Mouse (Mus musculus) ovary, postnatal 10 days (tissue): ENCODE results near the gene Baiap2l2.

Experiments
- DNase-seq: peaks from one replicate; pipeline ENCODE4 v3.0.0; 2022; ENCODE audit warnings: low spot score

Baiap2l2 gene

DNA sequence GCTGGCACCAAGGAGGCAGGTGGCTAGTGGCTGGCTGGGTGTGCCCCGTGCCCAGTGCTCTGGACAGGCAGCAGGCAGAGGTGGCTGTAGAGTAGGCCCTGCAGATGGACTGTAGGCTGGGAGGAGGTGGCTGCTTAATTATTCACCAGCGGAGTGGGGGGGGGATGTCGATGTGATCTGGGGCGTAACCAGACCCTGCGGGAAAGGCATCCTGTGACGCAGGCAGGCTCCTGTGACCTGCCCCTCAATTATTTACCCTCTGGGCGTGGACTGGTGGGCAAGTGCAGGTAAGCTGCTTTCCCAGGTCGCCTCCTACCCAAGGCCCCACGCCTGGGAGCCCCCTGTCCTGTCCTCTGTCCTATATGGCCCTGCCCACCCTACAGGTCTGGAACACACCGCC, at the start of gene Baiap2l2:
TSS of gene Baiap2l2 (minus strand) at position 139 of the 400 bp plus-strand sequence.
- DNase-seq = no peak

DNA sequence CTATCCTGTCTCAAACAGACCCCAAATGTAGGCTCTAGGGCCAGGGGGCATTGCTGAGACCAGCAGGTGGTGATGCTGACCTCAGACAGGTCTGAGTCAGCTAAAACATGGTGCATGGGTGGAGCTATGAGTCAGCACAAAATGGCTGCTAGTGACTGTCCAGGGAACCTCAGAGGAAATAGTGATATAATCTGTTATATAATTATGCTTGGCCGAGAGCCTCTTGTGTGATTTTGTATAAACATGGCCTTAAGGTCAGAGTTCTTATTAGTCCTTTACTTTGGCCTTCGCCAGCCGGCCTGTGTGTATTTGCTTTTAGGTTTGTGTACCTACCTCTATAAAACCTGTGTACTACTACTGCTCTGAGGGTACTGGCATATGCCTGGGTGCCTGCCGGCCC, 48.1 kb upstream of the Baiap2l2 start:
- no peak for DNase-seq

DNA sequence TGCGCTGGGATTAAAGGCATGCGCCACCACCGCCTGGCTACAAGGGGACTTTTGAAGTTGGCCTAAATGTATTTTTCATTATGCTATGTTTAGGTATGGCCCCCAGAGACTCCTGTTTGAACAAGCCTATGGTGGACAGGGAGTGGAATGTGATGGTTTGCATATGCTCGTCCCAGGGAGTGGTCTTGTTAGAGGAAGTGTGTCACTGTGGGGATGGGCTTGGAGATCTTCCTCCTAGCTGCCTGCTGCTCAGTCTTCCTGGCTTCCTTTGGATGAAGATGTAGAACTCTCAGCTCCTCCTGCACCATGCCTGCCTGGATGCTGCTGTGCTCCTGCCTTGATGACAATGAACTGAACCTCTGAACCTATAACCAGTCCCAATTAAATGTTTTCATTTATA, 45.2 kb upstream of the Baiap2l2 start:
- DNase-seq = no peak

DNA sequence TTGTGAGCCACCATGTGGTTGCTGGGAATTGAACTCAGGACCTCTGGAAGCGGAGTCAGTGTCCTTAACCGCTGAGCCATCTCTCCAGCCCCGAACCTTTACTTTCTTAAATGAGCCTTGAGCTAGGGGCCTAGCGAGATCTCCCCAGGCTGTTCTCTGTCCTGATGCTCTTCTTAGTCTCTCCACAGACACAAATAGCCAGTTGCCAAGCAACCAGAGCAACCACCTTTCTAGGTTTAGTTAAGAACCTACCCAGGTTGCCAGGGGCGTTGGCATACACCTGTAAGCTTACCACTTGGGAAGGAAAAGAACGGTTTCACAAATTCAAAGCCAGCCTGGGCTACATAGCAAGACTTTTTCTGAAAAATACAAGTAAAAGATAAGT, 44.6 kb upstream of the Baiap2l2 start:
- no peak for DNase-seq

DNA sequence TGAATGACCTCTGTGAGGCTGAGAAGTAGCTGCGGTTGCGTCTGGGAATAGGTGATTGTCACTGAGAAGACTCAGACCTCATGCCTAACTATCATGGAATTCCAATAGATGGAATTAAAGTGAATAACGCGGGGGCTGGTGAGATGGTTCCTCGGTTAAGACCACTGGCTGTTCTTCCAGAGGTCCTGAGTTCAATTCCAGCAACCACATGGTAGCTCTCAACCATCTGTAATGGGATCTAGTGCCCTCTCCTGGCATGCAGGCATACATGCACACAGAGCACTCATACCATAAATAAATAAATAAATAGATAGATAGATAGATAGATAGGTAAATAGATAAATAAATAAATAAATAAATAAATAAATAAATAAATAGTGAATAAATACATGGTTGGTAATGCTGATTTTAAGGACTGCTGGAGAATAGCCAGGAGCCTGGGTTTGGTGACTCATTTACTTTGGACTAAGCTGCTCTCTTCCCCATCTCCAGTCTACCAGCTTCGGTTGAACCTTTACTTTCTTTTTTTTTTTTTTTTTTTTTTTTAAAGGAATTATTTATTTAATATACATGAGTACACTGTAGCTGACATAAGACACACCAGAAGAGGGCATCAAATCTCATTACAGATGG, 44.1 kb upstream of the Baiap2l2 start:
- DNase-seq = no peak

DNA sequence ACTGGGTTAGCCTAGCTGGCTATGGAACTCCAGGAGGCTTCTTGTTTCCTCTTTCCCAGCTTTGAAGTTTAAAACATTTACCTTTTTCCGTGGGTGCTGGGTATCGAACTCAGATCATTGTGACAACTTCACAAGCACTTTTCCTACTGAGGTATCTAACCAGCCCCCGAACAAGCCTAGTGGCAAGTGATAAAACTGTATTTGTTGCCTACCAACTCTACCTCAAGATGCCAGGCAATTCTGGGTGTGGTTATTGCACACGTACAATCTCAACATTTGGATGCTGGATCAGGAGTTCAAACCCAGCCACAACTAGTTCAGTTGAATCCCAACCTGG, 43.6 kb upstream of the Baiap2l2 start:
- DNase-seq = no peak

DNA sequence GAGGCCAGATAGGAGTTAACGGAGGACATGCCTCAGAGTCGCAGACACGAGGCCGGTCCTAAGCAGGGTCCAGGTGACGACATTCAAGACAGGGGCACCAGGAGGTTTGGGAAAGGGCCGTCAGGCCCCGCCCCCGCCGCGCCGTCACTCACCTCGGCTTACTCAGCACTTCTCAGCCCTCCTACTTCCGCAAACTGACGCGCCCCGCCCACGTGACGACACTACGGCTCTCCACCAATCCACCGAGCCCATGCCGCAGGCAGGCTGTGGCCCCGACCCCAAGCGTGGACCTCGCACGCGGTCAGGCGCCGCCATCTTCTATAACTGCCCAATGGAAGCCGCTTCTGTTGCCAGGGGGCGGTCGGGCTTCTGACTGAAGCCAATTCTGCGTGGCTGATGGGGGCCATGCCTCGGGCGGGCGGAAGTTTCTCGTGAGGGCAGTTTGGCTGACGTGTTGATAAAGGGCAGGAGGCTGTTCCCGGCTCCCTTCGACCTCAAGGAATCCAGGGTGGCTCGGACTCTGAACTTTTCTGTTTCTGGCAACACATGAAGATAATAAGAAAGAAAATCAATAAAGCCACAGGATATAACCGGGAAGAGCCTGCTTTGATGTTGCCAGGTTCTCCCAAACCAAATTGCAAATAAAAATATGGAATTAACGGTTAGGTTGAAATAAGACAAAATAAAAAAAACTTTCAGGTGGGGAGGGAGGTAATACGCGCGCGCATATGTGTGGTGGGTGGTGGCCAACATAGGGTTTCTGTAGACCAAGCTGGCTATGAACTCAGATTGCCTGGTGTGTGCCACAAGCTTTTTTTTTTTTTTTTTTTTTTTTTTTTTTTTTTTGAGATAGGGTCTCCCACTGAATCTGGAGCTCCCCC, 43.0 kb upstream of the Baiap2l2 start, which contains the start of gene Pla2g6:
TSS of gene Pla2g6 (minus strand) at position 333 of the 881 bp plus-strand sequence.
- DNase-seq = peak; percentile 93

DNA sequence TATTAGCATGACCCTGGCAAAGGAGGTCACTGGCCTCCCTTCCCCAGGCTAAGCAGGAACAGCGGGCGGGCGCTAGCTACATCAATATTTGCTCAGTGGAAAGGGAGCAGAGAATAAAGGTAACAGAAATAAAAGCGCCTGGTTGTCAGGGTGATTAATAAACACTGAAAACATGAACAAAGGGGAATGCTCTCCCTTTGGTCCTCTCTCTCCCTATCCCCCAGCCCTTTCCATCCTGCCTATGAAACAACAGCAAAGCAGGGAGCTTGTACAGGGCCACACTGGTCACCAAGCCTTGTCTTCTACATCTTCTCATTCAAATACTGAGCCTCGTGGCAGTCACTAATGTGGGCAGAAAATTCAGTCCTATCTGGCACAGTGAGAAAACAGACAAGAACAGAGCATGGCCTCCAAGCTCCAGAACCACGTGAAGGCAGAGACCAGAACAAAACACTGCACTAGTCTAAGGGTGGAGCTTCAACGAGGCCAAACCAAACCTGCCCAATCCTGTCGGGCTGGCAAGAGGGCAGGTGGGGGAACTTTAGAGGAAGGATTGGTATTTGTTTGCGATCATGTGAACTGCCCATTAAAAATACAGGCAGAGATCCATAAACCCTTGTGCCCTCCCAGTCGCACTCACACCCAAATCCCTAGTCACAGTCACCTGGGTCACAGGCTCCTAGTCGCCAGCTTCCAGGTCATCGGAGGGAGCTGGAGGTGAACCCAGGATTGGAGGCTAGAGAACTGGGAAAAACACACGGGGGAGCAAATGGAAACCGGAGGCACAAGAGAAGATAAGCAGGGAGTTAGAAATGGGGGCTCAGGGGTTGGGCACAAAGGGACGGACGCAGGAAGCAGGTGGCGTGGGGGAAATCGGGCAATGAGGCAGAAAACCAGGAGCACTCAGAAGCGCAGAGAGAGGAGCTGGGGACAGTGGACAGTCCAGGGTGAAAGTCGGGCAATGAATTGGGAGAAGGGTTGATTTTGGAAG, 41.9 kb upstream of the Baiap2l2 start:
- DNase-seq = no peak

DNA sequence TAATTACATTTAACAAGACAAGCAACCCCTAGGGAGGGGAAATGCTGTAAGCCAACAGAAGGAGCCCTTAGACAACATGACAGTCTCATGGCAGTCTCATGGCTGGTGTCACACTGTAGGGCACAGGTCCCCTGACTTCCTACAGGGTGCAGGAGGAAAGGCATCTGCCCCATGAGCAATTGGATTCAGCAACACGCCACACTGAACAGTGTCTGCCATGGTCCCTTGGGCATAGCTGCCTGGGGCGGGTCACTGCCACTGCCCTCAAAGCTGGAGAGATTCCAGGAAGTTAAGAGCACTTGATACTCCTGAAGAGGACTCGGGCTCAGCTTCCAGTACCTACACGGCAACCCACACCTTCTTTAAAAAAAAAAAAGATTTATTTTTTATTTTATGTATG, 40.9 kb upstream of the Baiap2l2 start:
- DNase-seq = no peak

DNA sequence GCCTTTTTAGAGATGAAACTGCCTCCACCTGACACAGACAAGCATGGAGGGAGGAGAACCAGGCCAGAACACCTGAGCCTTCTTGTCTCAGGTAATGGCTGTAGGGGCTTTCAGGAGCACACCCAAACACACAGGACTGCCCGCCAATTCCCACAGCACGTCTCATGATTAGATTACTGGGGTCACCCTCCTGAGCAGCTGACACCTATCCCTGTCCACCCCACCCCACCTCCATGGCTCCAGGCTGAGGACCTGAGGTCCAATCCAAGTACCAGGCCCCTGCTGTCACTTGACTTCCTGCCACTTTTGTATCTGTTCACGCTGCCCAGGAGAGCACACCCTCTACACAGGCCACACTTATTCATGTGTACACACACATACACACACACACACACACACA, 40.4 kb upstream of the Baiap2l2 start:
- no peak for DNase-seq

DNA sequence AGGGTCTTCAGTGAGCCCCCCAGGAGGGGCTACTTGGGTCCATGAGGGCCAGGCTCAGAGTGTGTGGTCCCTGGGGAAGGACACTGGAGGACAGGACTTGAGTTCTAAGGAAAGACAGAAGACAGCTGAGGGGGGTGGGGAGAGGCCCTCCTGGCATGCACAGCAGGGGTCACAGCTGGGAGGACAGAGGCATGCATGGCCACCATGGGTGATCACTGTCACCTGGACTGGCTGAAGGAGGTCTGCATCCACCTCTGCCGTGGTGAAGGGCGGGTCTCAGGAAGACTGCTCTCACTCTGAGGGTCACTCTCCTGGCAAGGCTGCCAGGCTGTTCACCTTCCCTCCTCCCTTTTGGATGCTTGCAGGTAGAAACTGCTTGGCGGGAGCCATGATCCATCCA, 39.0 kb upstream of the Baiap2l2 start:
- no peak for DNase-seq

DNA sequence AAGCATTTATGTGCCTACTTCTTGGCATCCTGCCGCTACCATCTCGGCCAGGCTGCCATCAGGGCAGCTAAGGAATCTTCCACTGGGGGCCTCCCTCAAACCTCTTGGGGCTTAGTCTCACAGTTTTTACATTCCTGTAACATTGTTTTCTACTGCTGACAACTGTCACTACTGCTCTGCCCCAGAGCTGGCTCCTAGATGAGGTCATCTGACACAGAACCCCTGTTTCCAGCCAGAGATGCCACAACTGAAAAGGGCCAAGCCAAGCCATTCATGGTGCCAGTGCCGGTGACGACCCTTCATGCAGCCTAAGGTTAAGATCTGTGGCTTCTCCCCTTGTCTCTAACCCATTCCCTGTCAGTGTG, 38.4 kb upstream of the Baiap2l2 start:
- DNase-seq = no peak

DNA sequence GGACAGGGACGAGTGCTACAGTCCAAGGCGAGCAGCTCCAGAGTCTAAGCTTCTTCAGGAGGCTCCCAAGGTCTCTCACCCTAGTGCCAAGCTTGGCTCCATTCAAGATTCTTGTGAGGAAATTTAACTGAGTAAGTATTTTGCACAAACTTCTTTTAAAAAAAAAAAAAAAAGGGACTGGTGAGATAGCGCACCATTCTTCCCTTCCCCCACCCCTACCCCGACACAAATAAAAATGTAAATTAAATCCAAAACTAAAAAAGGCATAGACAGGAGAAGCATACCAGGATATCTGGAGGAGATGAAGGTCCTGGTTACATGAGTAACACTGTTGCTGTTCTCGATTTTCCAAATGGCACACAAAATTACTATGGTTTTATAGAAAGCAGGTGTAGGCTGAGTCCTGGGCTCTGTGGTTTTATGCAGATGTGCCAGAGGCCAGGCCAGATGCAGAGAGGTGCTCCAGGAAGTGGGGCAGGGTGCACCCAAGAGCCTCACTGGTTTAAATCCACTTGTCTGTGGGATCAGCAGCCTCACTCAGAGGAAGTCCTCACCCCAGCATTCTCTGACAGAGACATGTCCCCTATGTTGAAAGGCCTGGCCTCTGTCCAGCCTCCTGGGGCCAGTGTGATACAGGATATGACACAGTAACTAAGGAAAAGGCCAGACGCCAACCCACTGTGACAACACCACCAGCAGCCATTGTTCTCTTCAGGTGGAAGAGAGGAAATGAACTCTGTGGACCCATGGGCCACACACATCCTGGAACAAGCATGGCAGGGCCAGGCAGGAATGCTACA, 37.9 kb upstream of the Baiap2l2 start:
- DNase-seq = no peak

DNA sequence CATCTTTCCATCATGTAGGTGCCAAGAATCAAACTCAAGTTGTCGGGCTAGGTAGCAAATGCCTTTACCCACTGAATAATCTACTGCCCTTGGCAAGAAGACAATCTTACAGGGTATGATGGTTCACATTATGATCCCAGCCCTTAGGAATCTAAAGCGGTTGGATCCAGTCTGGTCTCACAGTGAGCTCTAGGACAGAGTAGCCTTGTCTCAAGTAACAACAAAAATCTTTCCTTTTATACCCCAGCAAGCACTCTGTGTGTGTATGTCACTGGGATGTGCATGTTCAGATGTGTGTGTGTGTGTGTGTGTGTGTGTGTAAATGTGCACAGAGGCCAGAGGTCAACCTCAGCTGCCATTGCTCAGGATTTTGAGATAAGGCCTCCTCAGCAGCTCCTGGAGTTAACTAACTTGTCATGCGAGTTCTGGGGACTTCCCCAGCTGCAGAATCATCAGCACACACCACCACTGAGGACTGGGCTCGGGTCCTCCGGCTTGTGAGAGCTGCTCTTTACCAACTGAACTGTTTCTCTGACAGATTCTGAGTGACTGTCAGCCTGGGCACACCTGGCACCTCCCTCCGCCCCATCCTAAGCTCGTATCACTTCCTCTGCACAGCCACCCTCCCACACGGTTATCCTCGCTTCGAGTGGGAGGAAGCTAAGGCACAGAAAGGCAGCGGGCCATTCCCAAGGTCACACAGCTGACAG, 37.1 kb upstream of the Baiap2l2 start:
- DNase-seq = no peak

DNA sequence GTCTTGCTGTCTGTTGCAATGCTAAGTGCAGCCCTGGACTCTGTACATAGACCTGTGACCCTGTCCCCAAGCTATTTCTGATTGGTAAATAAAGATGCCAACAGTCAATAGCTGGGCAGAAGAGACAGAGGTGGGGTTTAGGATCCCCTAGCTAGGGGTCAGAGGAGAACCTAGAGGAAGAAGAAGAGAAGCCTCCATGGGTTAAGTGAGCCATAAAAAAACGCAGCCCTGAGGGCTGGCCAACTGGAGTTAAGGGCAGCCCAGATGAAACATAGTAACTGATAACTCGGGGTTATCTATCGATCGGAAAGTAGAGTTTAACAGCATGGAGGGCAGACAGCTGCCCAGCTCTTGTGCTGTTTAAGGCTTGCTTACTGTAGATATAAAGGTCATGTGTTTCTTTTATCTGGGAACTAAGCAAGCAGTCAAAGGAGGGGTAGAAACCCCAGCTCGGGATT, 36.4 kb upstream of the Baiap2l2 start:
- DNase-seq = no peak

DNA sequence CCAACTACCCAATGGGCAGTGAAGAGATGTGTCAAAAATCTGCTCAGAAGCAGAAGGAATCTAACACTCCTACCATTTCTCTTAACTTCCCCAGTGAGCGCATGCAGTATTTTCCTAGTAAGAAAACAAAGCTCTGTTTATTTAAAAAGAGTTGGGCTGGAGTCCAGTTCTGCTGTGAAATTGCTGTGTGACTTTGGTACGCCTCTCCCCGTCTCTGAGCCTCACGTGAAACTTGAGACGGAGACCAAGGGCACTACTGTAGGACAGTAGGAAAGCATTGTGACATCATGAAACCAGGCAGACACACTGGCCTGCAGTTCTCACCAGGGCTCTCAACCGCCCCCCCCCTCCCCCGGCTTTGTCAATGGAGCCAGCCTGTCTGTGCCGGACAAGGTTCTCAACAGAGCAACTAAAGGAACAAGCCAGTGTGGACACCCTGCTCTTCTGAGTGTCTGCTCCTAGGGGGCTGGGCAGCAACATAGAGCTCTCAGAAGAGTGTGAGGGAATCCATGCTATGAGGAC, 28.6 kb upstream of the Baiap2l2 start:
- no peak for DNase-seq

DNA sequence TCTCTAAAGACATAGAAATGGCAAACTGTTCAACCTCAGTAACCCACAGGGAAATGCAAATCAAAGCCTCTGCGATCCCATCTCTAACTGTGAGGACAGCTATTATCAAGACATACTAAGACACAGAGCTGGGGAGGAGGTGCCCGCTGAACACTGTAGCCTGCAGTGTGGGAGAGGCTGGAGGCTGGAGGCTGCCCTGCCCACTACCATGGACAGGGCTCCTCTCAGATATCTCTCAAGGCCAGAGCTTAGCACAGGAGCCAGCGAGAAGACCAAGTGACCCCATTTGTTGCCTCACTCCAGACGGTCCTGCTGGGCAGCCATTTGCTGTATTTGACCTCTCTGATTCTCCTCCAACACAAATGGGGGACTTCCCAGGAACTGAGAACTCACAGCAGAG, 22.5 kb upstream of the Baiap2l2 start:
- no peak for DNase-seq

DNA sequence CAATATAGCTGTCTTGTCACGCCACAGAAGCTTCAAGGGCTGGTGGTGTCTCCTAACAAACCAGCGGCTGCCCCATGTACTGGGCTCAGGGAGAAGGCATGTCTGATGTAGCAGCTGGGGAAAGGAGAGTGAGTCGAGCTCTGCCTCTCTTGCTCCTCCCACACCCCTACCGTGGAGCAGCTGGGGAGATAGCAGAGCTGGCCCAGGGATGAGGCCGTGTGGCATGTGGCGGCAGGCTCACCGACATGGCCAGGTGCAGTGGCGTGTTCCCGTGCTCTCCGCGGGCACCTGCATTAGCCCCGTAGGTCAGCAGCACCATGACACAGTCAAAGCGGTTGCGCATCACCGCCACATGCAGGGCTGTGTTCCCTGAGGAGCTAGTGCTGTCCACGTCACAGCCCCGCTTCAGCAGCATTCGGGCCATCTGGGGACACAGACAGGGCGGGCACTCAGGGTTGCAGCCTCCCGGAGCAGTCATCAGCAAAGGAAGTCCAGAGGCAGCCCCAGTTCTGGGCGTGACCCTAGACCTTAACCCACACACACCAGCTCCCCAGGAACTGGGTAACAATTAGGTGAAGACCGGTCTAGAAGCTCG, 20.8 kb upstream of the Baiap2l2 start:
- DNase-seq = no peak

DNA sequence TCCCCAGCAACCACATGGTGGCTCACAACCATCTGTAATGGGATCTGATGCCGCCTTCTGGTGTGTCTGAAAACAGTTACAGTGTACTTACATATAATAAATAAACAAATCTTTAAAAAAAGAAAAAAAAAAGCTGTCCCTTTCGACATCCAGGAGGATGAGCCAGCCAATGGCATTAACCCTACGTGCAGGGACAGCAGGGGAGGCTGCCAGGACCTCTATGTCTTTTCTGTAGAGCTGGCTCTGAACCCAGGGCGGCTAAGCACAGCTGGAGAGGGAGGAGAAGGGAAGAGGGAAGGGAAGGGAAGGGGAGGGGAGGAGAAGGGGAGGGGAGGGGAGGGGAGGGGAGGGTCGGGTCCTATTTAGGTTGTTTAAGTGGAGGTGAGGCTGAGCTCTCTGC, 19.5 kb upstream of the Baiap2l2 start:
- no peak for DNase-seq

DNA sequence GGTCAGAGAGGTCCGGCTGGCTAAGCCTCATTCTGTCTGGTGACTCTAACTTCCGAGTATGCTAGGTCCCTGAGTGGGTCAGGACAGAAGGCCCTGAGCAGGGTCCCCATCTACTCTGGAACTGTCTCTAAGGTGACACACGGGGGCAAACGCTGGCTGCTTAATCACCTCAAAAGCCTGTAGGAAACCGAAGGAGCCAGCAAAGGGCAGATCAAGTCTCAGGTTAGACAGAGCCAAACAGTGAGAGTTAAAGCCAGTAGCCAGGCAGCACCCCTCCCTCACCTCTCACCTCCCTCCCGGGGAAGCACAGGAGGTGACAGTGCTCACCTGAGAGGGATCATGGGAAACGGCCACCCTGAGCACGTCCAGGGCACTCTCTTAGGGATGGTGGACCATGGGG, 18.4 kb upstream of the Baiap2l2 start:
- no peak for DNase-seq
